Mouse (Mus musculus) olfactory bulb, adult 2 months (tissue): ENCODE data around the gene Phpt1.

Source experiments
- CTCF ChIP-seq: fragments of 200-500 bp; IDR thresholded peaks from 2 replicates; pipeline ENCODE4 v1.5.1; 2012; ENCODE audit warnings: low read depth, mild to moderate bottlenecking, low read length, moderate library complexity; ENCODE audit not compliant: insufficient read depth
- POLR2A ChIP-seq: fragments of 200-500 bp; IDR thresholded peaks from 2 replicates; pipeline ENCODE4 v1.6.1; 2012; ENCODE audit warnings: mild to moderate bottlenecking, low read depth, low read length, moderate library complexity; ENCODE audit not compliant: insufficient read depth

DNA sequence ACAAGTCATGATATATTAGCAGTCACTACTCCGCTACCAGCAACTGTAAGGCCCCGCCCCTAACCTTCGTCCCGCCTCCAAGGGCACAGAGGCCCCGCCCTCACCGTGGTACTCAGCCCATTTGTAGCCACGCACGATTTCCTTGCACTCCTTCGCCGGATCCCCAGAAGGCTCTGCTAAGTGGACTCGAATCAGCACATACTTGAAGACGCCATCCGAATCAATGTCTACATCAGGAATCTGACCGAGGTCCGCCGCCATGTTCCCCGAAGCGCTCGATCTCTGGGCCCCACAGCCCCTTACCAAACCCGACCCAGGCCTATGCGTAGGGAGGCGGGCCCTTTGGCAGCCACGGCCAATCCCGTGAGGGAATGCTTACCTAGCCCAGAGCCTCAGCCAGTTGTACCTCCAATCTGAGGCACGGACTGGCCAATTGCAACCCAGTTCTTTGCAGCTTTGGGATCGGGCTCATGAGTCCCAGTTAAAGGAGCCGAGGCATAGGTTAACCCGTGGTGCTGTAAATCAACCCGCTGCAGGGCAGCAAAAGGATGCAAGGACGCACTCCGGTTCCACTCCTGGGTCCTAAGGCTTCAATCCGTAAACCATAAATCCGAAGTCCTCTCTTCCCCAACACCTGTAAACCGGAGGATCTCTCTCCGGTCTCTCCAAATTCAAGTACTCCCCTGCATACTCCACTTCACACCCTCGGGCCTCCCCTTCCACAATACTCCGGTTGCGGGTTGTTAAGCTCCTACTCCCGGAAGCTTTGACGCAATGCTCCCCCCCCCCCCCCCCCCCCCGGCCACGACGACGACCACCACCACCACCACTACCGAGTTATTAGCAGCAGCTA, at the start of gene Phpt1, which contains the start of gene Mamdc4:
- TF ChIP-seq CTCF, result no peak
- peak; percentile 83 for TF ChIP-seq POLR2A
